Mouse (Mus musculus) liver, embryonic 11.5 days (tissue): ENCODE measurements around the gene Rheb. TPM values are rescaled to one million over a fixed set of nuclear protein-coding genes. Genes with fewer than 3 reads are reported as not detected.
"Not testable (repeated sequence)": the region's sequence is repeated elsewhere in the genome, so short reads cannot be mapped to it uniquely, and the experiment has no call there.

Source experiments
- ATAC-seq: fragments of 200-750 bp; cut with Nextera tagmentation; replicated peaks from 2 replicates; pipeline ENCODE4 v1.8.0; 2017; ENCODE audit warnings: moderate number of reproducible peaks, mild to moderate bottlenecking, moderate TSS enrichment, moderate library complexity; ENCODE audit not compliant: low FRiP score
- DNase-seq: peaks from one replicate; pipeline ENCODE4 v3.0.0-alpha.2; 2017; ENCODE audit warnings: low spot score
- H3K27ac ChIP-seq: fragments of 300-500 bp; sonication (generic); 2 replicates; pipeline ENCODE4 v1.5.1; 2014; ENCODE audit warnings: mild to moderate bottlenecking, low read depth, low read length, control low read depth
- H3K27me3 ChIP-seq: fragments of 300-500 bp; sonication (generic); replicated peaks from 2 replicates; pipeline ENCODE4 v1.6.1; 2014; ENCODE audit warnings: low read length, mixed read lengths; ENCODE audit not compliant: control insufficient read depth, insufficient read depth
- H3K36me3 ChIP-seq: fragments of 300-500 bp; sonication (generic); 2 replicates; pipeline ENCODE4 v1.6.1; 2014; ENCODE audit warnings: mild to moderate bottlenecking, low read length, moderate library complexity, mixed read lengths; ENCODE audit not compliant: control insufficient read depth, insufficient read depth
- H3K4me1 ChIP-seq: fragments of 300-500 bp; sonication (generic); replicated peaks from 2 replicates; pipeline ENCODE4 v1.6.1; 2014; ENCODE audit warnings: low read length, mixed read lengths; ENCODE audit not compliant: control insufficient read depth, insufficient read depth
- H3K4me2 ChIP-seq: fragments of 300-500 bp; sonication (generic); 2 replicates; pipeline ENCODE4 v1.6.1; 2014; ENCODE audit warnings: mild to moderate bottlenecking, control low read depth, moderate library complexity
- H3K4me3 ChIP-seq: fragments of 300-500 bp; sonication (generic); 2 replicates; pipeline ENCODE4 v1.5.1; 2014; ENCODE audit warnings: low read depth, low read length, control low read depth
- H3K9ac ChIP-seq: fragments of 300-500 bp; sonication (generic); 2 replicates; pipeline ENCODE4 v1.6.1; 2014; ENCODE audit warnings: low read depth, low read length, control low read depth
- H3K9me3 ChIP-seq: fragments of 300-500 bp; sonication (generic); 2 replicates; pipeline ENCODE4 v1.6.1; 2016; ENCODE audit warnings: low read length, inconsistent platforms, mixed read lengths; ENCODE audit not compliant: control insufficient read depth
- WGBS: fragments of 180-500 bp; shearing (Covaris S2); extraction: QIAGEN DNeasy Blood & Tissue Kit; methylation state at CpG from one replicate; pipeline ENCODE4 v1.1.7; 2014; 5-methylcytosine and 5-hydroxymethylcytosine counted together
- polyA plus RNA-seq: library from polyadenylated mRNA; unstranded; fragments of >200 nt; fragmentation: Nextera tagmentation; extraction: Ambion mirVana; gene quantifications from 2 replicates; pipeline ENCODE4 v1.2.1, GENCODE M21; 2014

Rheb gene
- polyA plus RNA-seq, 1 experiment from 2014 or later, result 169 TPM

DNA sequence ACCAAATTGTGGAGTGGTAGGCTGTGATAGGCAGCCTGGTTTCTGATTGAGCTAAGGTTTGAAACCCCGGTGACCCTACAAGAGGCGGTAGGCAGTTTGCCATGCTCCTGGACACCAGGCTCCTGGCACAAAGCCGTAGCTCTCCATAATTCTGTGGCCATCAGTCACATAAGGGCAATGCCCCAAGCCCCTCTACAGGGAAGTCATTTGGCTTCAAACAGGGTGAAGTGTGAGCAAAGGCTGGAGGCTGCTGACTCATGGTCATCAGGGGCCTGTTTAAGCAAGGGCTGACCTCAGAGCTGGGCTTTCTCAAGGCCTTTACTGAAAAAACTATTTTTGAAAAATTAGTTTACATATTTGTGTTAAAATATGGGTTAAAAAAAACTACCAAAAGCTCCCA lies 11.8 kb upstream of the Rheb start:
- H3K4me1 ChIP-seq, result peaks cover 16% of the 10 kb centered on the region
- H3K27me3 ChIP-seq, result no peaks in the 10 kb centered on the region
- DNase-seq, result no peak
- H3K4me2 ChIP-seq, result no peak overlapping the region
- WGBS, result 82% methylated on average over 3 of the region's 3 CpGs
- peak overlapping the region; percentile 53; the same call in 1 of the 2 replicates for H3K27ac ChIP-seq
- H3K9me3 ChIP-seq, result no peaks in the 10 kb centered on the region
- no peak overlapping the region for H3K9ac ChIP-seq
- no peaks in the 10 kb centered on the region for H3K36me3 ChIP-seq
- no peak for ATAC-seq
- H3K4me3 ChIP-seq, result no peak overlapping the region

DNA sequence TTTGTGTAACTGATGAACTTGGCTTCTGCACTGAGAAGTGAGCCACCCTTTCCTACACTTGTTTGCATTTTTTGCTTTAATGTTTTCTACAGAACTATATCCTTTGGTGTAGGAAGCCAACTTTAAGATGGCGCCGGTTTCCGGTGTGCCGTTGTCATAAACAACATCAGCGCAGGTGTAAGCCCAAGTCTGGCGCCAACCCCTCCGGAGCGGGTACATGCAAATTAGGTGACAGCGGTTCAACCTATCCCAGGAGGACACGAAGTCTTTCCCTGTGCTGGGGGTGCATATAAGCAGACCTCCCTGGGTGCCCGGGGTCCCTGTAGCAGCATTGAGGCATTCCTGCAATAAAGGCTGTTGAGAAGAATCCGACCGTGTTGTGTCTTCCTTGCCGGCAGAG lies 5.8 kb upstream of the Rheb start:
- H3K9ac ChIP-seq, H3K27ac ChIP-seq, H3K4me3 ChIP-seq, ATAC-seq, DNase-seq, H3K27me3 ChIP-seq, H3K4me1 ChIP-seq, H3K4me2 ChIP-seq, H3K9me3 ChIP-seq, H3K36me3 ChIP-seq: not testable (repeated sequence)
- WGBS, result 85% methylated on average over 14 of the region's 14 CpGs

DNA sequence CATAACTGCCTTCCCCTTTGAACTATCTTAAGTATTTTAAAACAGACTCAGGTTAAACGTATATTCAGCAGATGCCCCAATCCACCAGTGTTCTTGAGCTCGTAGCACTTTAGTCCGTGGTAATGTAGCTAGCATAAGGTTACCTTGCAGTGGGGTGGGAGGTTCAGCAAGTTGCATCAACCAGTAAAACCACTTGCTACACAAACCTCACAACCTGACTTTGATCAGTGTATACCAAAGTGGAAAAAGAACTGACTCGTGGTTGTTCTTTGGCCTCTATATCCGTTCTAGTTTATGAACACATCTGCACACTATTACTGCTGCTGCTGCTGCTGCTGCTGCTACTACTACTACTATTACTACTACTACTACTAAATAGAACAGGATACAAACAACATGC lies 1.4 kb upstream of the Rheb start:
- ATAC-seq (no peak), DNase-seq (no peak)
- H3K27me3 ChIP-seq, result no peaks in the 10 kb centered on the region
- 88% methylated on average over 5 of the region's 5 CpGs for WGBS
- H3K36me3 ChIP-seq, result no peaks in the 10 kb centered on the region
- H3K4me2 ChIP-seq, result peak overlapping the region; percentile 93
- H3K4me3 ChIP-seq, result no peak overlapping the region
- H3K9ac ChIP-seq, result no peak overlapping the region
- no peaks in the 10 kb centered on the region for H3K9me3 ChIP-seq
- H3K4me1 ChIP-seq, result peaks cover 27% of the 10 kb centered on the region
- peak overlapping the region; percentile 100; the same call in 1 of the 2 replicates for H3K27ac ChIP-seq

DNA sequence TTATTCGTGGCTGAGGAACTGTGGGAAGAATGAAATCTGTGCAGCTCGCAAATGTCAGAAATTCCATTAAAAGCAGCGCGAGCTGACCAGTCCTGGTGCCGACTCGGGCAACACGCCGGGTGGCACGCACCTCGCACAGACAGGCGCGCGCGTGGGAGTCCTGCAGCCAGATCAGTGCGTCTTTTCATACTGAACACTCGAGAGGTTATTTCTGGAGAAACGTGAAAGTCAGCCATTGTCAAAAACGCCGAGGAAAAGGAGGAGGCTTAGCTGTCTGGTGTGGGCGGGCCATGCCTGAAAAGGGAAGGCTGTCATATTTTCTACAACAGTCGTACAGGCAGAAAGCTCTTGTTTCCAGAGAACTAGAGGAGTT lies 665 bp upstream of the Rheb start:
- H3K27ac ChIP-seq, result peak overlapping the region; percentile 100
- peaks cover 32% of the 10 kb centered on the region for H3K4me1 ChIP-seq
- H3K9me3 ChIP-seq, result no peaks in the 10 kb centered on the region
- H3K9ac ChIP-seq, result peak overlapping the region; percentile 68
- H3K4me3 ChIP-seq, result peak overlapping the region; percentile 99
- ATAC-seq, result peak; percentile 8
- H3K36me3 ChIP-seq, result no peaks in the 10 kb centered on the region
- peak; percentile 74 for DNase-seq
- H3K4me2 ChIP-seq, result peak overlapping the region; percentile 93
- 5% methylated on average over 21 of the region's 21 CpGs for WGBS
- H3K27me3 ChIP-seq, result no peaks in the 10 kb centered on the region

DNA sequence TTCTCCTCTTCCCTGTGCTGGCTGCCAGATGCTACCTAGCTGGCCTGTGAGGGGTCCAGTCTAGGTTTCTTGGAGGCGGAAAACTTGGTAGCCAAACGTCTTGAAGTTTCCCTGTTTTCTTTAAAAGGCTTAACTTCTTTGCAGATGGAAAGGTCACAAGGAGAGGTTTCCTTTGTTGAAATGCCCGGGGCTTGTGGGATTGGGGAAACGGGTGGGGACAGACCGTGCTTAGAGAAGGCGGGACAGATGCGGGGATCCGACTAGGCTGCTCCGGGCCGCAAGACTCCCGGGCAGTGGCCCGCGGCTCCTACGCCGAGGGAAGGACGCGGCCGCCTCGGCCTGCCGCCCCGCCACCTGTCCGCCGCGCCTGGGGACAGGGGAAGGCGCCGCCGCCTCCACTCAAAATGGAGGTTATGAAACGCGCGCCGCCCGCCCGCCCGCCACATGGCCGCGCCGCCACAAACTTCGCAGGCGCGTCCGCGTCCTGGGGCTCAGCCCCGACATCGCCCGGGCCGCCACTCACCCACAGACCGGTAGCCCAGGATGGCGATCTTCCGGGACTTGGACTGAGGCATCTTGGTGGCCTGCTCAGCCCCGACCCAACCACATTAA lies 656 bp downstream of the Rheb start:
- Histone ChIP-seq H3K9ac (peak overlapping the region; percentile 99), H3K4me2 (peak overlapping the region; percentile 91), H3K4me3 (peak overlapping the region; percentile 99), H3K9me3 (no peaks in the 10 kb centered on the region), H3K36me3 (no peaks in the 10 kb centered on the region), H3K4me1 (peaks cover 35% of the 10 kb centered on the region), H3K27me3 (no peaks in the 10 kb centered on the region), H3K27ac (peak overlapping the region; percentile 100)
- ATAC-seq (peak; percentile 10), DNase-seq (no peak)
- 0% methylated on average over 50 of the region's 50 CpGs for WGBS

DNA sequence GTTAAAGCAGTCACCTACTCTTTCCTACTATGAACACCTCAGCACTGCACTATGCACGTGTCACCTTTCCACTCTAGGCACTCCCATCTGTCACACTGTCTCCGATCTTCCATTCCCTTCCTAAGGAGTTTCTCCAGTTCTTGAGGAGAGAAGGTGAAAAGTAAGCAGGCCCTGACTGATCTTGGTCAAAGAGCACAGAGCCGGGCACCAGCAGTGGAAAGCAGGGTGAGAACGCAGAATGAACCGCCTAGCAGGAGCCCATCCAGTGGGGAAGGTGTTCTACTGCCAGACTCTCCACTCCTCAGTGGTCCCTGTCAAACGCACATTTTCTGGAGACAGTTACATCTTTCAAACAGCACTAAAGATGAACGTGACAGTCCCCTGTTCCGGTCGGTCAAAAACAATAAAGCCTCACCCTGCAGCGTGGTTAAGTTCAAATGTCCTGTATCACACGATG lies 1.4 kb downstream of the Rheb start:
- peak; percentile 38 for DNase-seq
- Histone ChIP-seq H3K27me3 (no peaks in the 10 kb centered on the region), H3K4me2 (peak overlapping the region; percentile 91), H3K9me3 (no peaks in the 10 kb centered on the region), H3K27ac (peak overlapping the region; percentile 100), H3K9ac (peak overlapping the region; percentile 99), H3K36me3 (no peaks in the 10 kb centered on the region), H3K4me3 (peak overlapping the region; percentile 99), H3K4me1 (peaks cover 35% of the 10 kb centered on the region)
- ATAC-seq, result no peak
- 17% methylated on average over 11 of the region's 11 CpGs for WGBS

DNA sequence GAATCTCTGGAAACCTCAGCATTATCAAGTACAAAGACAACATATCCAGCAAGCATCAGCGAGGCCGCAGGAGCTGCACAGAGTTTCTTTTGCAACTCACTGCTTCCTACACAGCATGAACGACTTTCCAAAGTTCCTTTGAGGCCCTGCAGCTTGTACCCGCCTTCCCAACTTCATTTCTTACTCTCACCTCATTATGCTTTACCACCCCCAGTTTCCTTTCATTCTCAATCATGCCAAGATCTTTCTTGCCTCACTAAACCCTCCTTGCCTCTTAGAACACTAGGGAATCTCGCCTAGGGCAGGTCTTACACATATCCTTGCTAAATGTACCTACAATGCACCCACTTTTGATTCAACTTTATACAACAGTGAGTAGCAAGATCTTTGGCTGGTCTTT lies 7.9 kb downstream of the Rheb start:
- no peaks in the 10 kb centered on the region for H3K9me3 ChIP-seq
- H3K4me1 ChIP-seq, result peaks cover 11% of the 10 kb centered on the region
- no peaks in the 10 kb centered on the region for H3K36me3 ChIP-seq
- DNase-seq (no peak), ATAC-seq (no peak)
- no peak overlapping the region for H3K27ac ChIP-seq
- no peak overlapping the region for H3K4me2 ChIP-seq
- WGBS, result 75% methylated on average over 5 of the region's 5 CpGs
- H3K9ac ChIP-seq, result no peak overlapping the region
- no peaks in the 10 kb centered on the region for H3K27me3 ChIP-seq
- no peak overlapping the region for H3K4me3 ChIP-seq

DNA sequence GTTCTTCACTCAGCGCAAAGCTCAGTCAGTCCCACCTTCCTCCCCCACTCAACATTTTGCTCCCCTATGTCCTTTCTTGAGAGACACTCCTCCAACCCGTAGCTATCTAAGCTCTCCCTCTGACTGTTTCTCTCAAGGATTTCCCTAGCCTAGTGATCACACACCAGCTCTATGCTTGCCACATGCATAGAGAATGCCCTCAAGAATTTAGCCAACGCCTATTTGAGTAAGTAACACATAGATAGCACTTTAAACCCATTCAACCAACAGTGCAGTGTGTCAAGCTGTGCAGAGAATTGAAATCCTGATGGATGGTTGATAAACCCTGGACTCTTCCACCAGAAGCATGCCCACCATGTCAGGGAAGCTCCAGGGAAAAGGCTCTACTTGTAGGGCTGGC lies 10.5 kb downstream of the Rheb start:
- H3K4me3 ChIP-seq, result no peak overlapping the region
- peaks cover under 1% of the 10 kb centered on the region; the same call in 1 of the 2 replicates for H3K4me1 ChIP-seq
- H3K9me3 ChIP-seq, result no peaks in the 10 kb centered on the region
- H3K27ac ChIP-seq, result no peak overlapping the region
- DNase-seq (no peak), ATAC-seq (no peak)
- no peak overlapping the region for H3K9ac ChIP-seq
- H3K4me2 ChIP-seq, result no peak overlapping the region
- H3K27me3 ChIP-seq, result no peaks in the 10 kb centered on the region
- no peaks in the 10 kb centered on the region for H3K36me3 ChIP-seq
- 81% methylated on average over 3 of the region's 3 CpGs for WGBS

DNA sequence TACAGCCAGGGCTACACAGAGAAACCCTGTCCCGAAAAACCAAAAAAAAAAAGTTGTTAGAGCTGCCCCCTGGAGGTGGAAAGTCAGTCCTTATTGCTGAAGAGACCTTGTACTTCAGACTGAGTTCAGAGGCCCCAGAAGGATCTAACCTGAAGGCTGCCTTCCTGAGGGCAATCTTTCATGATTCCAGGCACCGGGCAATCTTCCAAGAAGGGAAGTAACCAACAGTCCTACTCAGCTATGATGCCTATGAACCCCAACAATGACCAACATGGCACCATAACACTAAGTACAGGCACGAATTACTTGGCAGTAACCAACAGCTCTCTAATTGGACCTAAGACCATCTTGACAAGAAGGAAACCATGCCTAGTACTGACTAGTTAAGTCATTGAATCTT lies 14.0 kb downstream of the Rheb start:
- no peak for DNase-seq
- WGBS, result 79% methylated on average over 3 of the region's 3 CpGs
- no peak for ATAC-seq
- Histone ChIP-seq H3K27me3 (no peaks in the 10 kb centered on the region), H3K4me1 (peaks cover 2% of the 10 kb centered on the region; the same call in 1 of the 2 replicates), H3K9me3 (no peaks in the 10 kb centered on the region), H3K4me2 (no peak overlapping the region), H3K36me3 (no peaks in the 10 kb centered on the region), H3K4me3 (no peak overlapping the region), H3K9ac (no peak overlapping the region), H3K27ac (no peak overlapping the region)
